In the genomic region with DNA sequence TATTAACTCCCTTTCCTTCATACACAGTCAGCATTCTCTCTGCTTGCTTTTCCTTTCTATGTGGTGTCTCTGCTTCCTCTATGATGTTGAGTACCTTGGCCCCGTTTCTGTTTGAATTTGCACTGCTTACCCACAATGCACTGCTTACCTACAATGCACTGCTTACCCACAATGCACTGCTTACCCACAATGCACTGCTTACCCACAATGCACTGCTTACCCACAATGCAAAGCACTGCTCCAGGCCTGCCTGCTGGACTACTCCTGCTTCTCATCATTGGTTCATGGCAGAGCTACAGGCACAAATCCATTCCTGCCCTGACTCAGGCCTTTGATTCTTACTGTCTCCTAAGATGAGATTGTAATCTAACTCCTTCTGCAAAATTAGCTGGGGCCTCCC, we compare ENCODE assay signal across 21 mouse cellular contexts. TPM values are rescaled to one million over a fixed set of nuclear protein-coding genes. Genes with fewer than 3 reads are reported as not detected.
A peak's percentile ranks its signal among the peaks of the same experiment; 100 is the strongest.
DNase-seq lines count a peak whose midpoint lies in the region; TF ChIP-seq lines count a peak whose summit lies in the region.
"Had no signal": no experiment of that assay in that cellular context is flagged by ENCODE, and none has a peak within 500 bp of the region (broad histone marks: within the 10 kb centered on the region; RNA-seq: fewer than 3 reads in every experiment).

No protein-coding gene starts in this region.

- no peak overlapping the region; the same call in 1 of the 2 replicates for H3K4me3 ChIP-seq in testis, adult 2 months (ENCODE audit: control insufficient read depth, low read depth, low read length)
- H3K4me3 ChIP-seq in MEL (ENCODE audit: control insufficient read depth in 1 of 2, insufficient read depth in 1 of 2, low read depth in 2 of 2, low read length in 2 of 2) = no peak overlapping the region
- H3K4me3 ChIP-seq: embryonic facial prominence, embryonic 10.5 days; embryonic facial prominence, embryonic 12.5 days; forebrain, embryonic 13.5 days; forebrain, embryonic 15.5 days had no signal

- no peaks in the 10 kb centered on the region for H3K36me3 ChIP-seq in testis, adult 2 months (ENCODE audit: control insufficient read depth, insufficient read depth, low read length)
- no peaks in the 10 kb centered on the region for H3K36me3 ChIP-seq in MEL (ENCODE audit: control insufficient read depth in 1 of 2, insufficient read depth in 2 of 2, low read length in 2 of 2)
- H3K36me3 ChIP-seq: embryonic facial prominence, embryonic 10.5 days; embryonic facial prominence, embryonic 12.5 days; forebrain, embryonic 15.5 days; G1E had no signal

- peak; percentile 39; the same call in 1 of the 2 replicates for TF ChIP-seq POLR2A in testis, adult 2 months (IDR thresholded peaks at IDR 0.05; ENCODE audit: control insufficient read depth, low read depth, low read length)
- TF ChIP-seq POLR2A in MEL (IDR thresholded peaks at IDR 0.05; ENCODE audit: control insufficient read depth in 1 of 2, insufficient read depth in 1 of 2, low read depth in 1 of 2, low read length in 2 of 2, poor library complexity in 1 of 2) = no peak

- H3K9ac ChIP-seq in MEL (ENCODE audit: control insufficient read depth, low read depth, low read length, poor library complexity, severe bottlenecking) = no peak overlapping the region
- H3K9ac ChIP-seq: embryonic facial prominence, embryonic 12.5 days; forebrain, embryonic 13.5 days; forebrain, embryonic 15.5 days; forebrain, postnatal 0 days had no signal

- no peaks in the 10 kb centered on the region for H3K9me3 ChIP-seq in MEL (replicated peaks; ENCODE audit: insufficient read depth, low read length)
- H3K9me3 ChIP-seq: embryonic facial prominence, embryonic 10.5 days; embryonic facial prominence, embryonic 12.5 days; forebrain, embryonic 13.5 days; forebrain, embryonic 15.5 days had no signal

- TF ChIP-seq CTCF in testis, adult 2 months (IDR thresholded peaks at IDR 0.05; ENCODE audit: control insufficient read depth, insufficient read depth, insufficient replicate concordance, low read depth, low read length) = no peak
- TF ChIP-seq CTCF in MEL (IDR thresholded peaks at IDR 0.05 in 2 of 3, conservative IDR thresholded peaks at IDR 0.05 in 1 of 3; ENCODE audit: control insufficient read depth in 1 of 3, insufficient read depth in 1 of 3, low read depth in 2 of 3, low read length in 3 of 3, poor library complexity in 1 of 3, severe bottlenecking in 1 of 3) = no peak

- no peak for TF ChIP-seq RAD21 in MEL (IDR thresholded peaks at IDR 0.05; ENCODE audit: low read depth, low read length)

- no peak for TF ChIP-seq EP300 in MEL (IDR thresholded peaks at IDR 0.05; ENCODE audit: low read depth in 1 of 2, low read length in 2 of 2)

- no peaks in the 10 kb centered on the region; the same call in none of the 2 replicates for H3K4me1 ChIP-seq in testis, adult 2 months (ENCODE audit: control insufficient read depth, insufficient read depth, low read length)
- H3K4me1 ChIP-seq in MEL (ENCODE audit: control insufficient read depth in 1 of 2, insufficient read depth in 2 of 2, low read length in 2 of 2) = no peaks in the 10 kb centered on the region
- H3K4me1 ChIP-seq: embryonic facial prominence, embryonic 10.5 days; embryonic facial prominence, embryonic 12.5 days had no signal

- no peak overlapping the region for H3K27ac ChIP-seq in testis, adult 2 months (ENCODE audit: control insufficient read depth, insufficient read depth, low read depth, low read length)
- H3K27ac ChIP-seq in MEL (ENCODE audit: control insufficient read depth, low read depth, low read length) = no peak overlapping the region
- H3K27ac ChIP-seq: embryonic facial prominence, embryonic 10.5 days; embryonic facial prominence, embryonic 12.5 days; forebrain, embryonic 13.5 days; forebrain, embryonic 15.5 days had no signal

- H3K27me3 ChIP-seq in testis, adult 2 months (ENCODE audit: control insufficient read depth, insufficient read depth, low read length) = no peaks in the 10 kb centered on the region
- no peaks in the 10 kb centered on the region for H3K27me3 ChIP-seq in MEL (ENCODE audit: control insufficient read depth in 1 of 2, insufficient read depth in 2 of 2, low read length in 2 of 2)
- H3K27me3 ChIP-seq: embryonic facial prominence, embryonic 12.5 days; forebrain, embryonic 13.5 days; forebrain, embryonic 15.5 days; Patski had no signal

- DNase-seq in testis, postnatal 10 days (ENCODE audit: low spot score) = no peak
- DNase-seq in MEL (ENCODE audit: low read depth, low spot score) = peak; percentile 15
- no peak for DNase-seq in MN1 (ENCODE audit: low spot score)
- no peak for DNase-seq in layer of hippocampus, adult 8-10 months (ENCODE audit: low spot score in 2 of 2)
- DNase-seq: adrenal gland, adult 8-10 months; adrenal gland, postnatal 14 days; adrenal gland, postnatal 36 days; B cell, adult 2 months; cerebellum, adult 11-12 months; cerebellum, adult 2 months; cerebellum, adult 9-10 months; cerebellum, postnatal 10 days; cerebellum, postnatal 25 days; forebrain, postnatal 0 days had no signal

- H3K79me2 ChIP-seq in MEL (ENCODE audit: control insufficient read depth, insufficient read depth, low read length, poor library complexity) = no peaks in the 10 kb centered on the region

TF ChIP-seq in MEL, 35 proteins besides CTCF, POLR2A, EP300 and RAD21:
- TF ChIP-seq BHLHE40 (IDR thresholded peaks at IDR 0.05; ENCODE audit: borderline replicate concordance, low read depth, low read length) (no peak), MEF2A (IDR thresholded peaks at IDR 0.05; ENCODE audit: extremely low read depth, insufficient replicate concordance, low read depth, low read length, poor library complexity, severe bottlenecking) (no peak)

RNA-seq across cellular contexts. Expression of gene Grip1, which starts 48.0 kb away (rescaled TPM):
- polyA plus RNA-seq in testis, adult 2 months (2012; rRNA removed) = 80.8 and 84.3 TPM in 2 replicates
- total RNA-seq in MEL (2012; rRNA removed) = not detected in 2 replicates
- polyA plus RNA-seq in MEL (2012; ENCODE audit: insufficient read depth in 1 of 2, insufficient read length in 2 of 2, low read depth in 1 of 2, low replicate concordance in 2 of 2, missing spikeins in 1 of 2) = under 1 TPM in 1 of 2 experiments, not detected in 1; 0.04 TPM
- total RNA-seq in layer of hippocampus, adult 8-10 months (2022) = 10 to 100 TPM; 25.2 to 28.8 (median 26.2) TPM
- polyA plus RNA-seq: G1E had no signal

Comparison
In these comparisons a context has a peak if more than half of its experiments do, and no peak if none do; other contexts are left out.
1. RNA of gene Grip1, which starts 48.0 kb away (total RNA-seq): 25.2 to 28.8 TPM in layer of hippocampus, adult 8-10 months; not detected in MEL; every median in the first group is over 10 times any median in the second.